Mouse (Mus musculus): ENCODE data around the gene Kif19a.
A peak's percentile ranks its signal among the peaks of the same experiment; 100 is the strongest.

Gene Kif19a

GRCm38 (mm10) chr11:114764820-114765818 is at the start of gene Kif19a:
TSS of gene Kif19a (plus strand) at chr11:114765388.
- peak; percentile 39 for DNase-seq

GRCm38 (mm10) chr11:114715531-114715930 is 49.7 kb upstream of the Kif19a start:
- DNase-seq, result no peak

- no peak for DNase-seq
Measured at GRCm38 (mm10) chr11:114720535-114720934, 44.7 kb upstream of the Kif19a start.

- DNase-seq, result no peak
Measured at GRCm38 (mm10) chr11:114722438-114722837, 42.8 kb upstream of the Kif19a start.

GRCm38 (mm10) chr11:114723030-114723429 is 42.2 kb upstream of the Kif19a start:
- no peak for DNase-seq

- DNase-seq, result no peak
Measured at GRCm38 (mm10) chr11:114724787-114725590, 40.2 kb upstream of the Kif19a start.

GRCm38 (mm10) chr11:114726965-114727825 is 38.0 kb upstream of the Kif19a start, which contains the start of gene Dnaic2:
TSS of gene Dnaic2 (plus strand) at chr11:114727408.
- peak; percentile 60 for DNase-seq

- DNase-seq, result no peak
Measured at GRCm38 (mm10) chr11:114727826-114728186, 37.4 kb upstream of the Kif19a start.

- no peak for DNase-seq
Measured at GRCm38 (mm10) chr11:114728333-114728732, 36.9 kb upstream of the Kif19a start.

GRCm38 (mm10) chr11:114729832-114730363 is 35.3 kb upstream of the Kif19a start:
- DNase-seq, result no peak

GRCm38 (mm10) chr11:114731711-114732110 is 33.5 kb upstream of the Kif19a start:
- no peak for DNase-seq

GRCm38 (mm10) chr11:114732890-114733289 is 32.3 kb upstream of the Kif19a start:
- no peak for DNase-seq

GRCm38 (mm10) chr11:114736111-114736510 is 29.1 kb upstream of the Kif19a start:
- DNase-seq, result no peak

GRCm38 (mm10) chr11:114736913-114737624 is 28.1 kb upstream of the Kif19a start:
- no peak for DNase-seq

- DNase-seq, result no peak
Measured at GRCm38 (mm10) chr11:114740598-114740997, 24.6 kb upstream of the Kif19a start.

- no peak for DNase-seq
Measured at GRCm38 (mm10) chr11:114741451-114741850, 23.7 kb upstream of the Kif19a start.

- DNase-seq, result peak; percentile 88
Measured at GRCm38 (mm10) chr11:114745134-114745533, 20.1 kb upstream of the Kif19a start.

- DNase-seq, result no peak
Measured at GRCm38 (mm10) chr11:114747564-114748138, 17.5 kb upstream of the Kif19a start.

GRCm38 (mm10) chr11:114769911-114770310 is 4.7 kb downstream of the Kif19a start:
- no peak for DNase-seq

- DNase-seq, result no peak
Measured at GRCm38 (mm10) chr11:114771896-114772295, 6.7 kb downstream of the Kif19a start.

- DNase-seq, result no peak
Measured at GRCm38 (mm10) chr11:114780076-114780475, 14.9 kb downstream of the Kif19a start.

Data from cerebellum, adult 11-12 months (tissue).